Comparison of ENCODE assay signal across 12 mouse cellular contexts in genomic region chr17:88636587-88636986, GRCm38 (mm10). TPM values are rescaled to one million over a fixed set of nuclear protein-coding genes. Genes with fewer than 3 reads are reported as not detected.
DNase-seq lines count a peak whose midpoint lies in the region; ATAC-seq and TF ChIP-seq lines count a peak whose summit lies in the region.
"Had no signal": no experiment of that assay in that cellular context is flagged by ENCODE, and none has a peak within 500 bp of the region (broad histone marks: within the 10 kb centered on the region; RNA-seq: fewer than 3 reads in every experiment).

No protein-coding gene starts in this region.

- no peak for ATAC-seq in hindbrain, embryonic 12.5 days (ENCODE audit: low FRiP score)
- ATAC-seq in midbrain, embryonic 14.5 days (ENCODE audit: low FRiP score, low TSS enrichment): no peak
- ATAC-seq in midbrain, embryonic 13.5 days: no peak

- TF ChIP-seq POLR2A in small intestine, adult 2 months (IDR thresholded peaks at IDR 0.05; ENCODE audit: low read depth, low read length): no peak
- TF ChIP-seq POLR2A in thymus, adult 2 months (IDR thresholded peaks at IDR 0.05; ENCODE audit: control insufficient read depth, extremely low read depth, insufficient read depth, low read length, poor library complexity): no peak

- no peak overlapping the region for H3K27ac ChIP-seq in hindbrain, embryonic 10.5 days
- no peak overlapping the region for H3K27ac ChIP-seq in hindbrain, embryonic 12.5 days
- H3K27ac ChIP-seq in midbrain, embryonic 14.5 days (replicated peaks; ENCODE audit: low read depth, low read length): no peak overlapping the region
- no peak overlapping the region for H3K27ac ChIP-seq in midbrain, embryonic 13.5 days
- no peak overlapping the region for H3K27ac ChIP-seq in small intestine, adult 2 months (ENCODE audit: insufficient read depth, low read depth, low read length)
- no peak overlapping the region for H3K27ac ChIP-seq in thymus, adult 2 months (ENCODE audit: control insufficient read depth, insufficient read depth, low read length)

- no peak overlapping the region for H3K4me3 ChIP-seq in hindbrain, embryonic 10.5 days
- H3K4me3 ChIP-seq in hindbrain, embryonic 12.5 days: no peak overlapping the region
- no peak overlapping the region for H3K4me3 ChIP-seq in midbrain, embryonic 14.5 days (replicated peaks; ENCODE audit: low read depth, low read length)
- no peak overlapping the region for H3K4me3 ChIP-seq in midbrain, embryonic 13.5 days (replicated peaks)
- no peak overlapping the region for H3K4me3 ChIP-seq in small intestine, adult 2 months (ENCODE audit: low read depth, low read length)
- H3K4me3 ChIP-seq in thymus, adult 2 months (ENCODE audit: control insufficient read depth, insufficient read depth, low read length): no peak overlapping the region
- H3K4me3 ChIP-seq: embryonic facial prominence, embryonic 13.5 days had no signal

- H3K9me3 ChIP-seq in hindbrain, embryonic 10.5 days: no peaks in the 10 kb centered on the region
- no peaks in the 10 kb centered on the region for H3K9me3 ChIP-seq in hindbrain, embryonic 12.5 days (replicated peaks)
- no peaks in the 10 kb centered on the region for H3K9me3 ChIP-seq in midbrain, embryonic 14.5 days (ENCODE audit: control insufficient read depth, low read length)
- no peaks in the 10 kb centered on the region for H3K9me3 ChIP-seq in midbrain, embryonic 13.5 days
- H3K9me3 ChIP-seq: embryonic facial prominence, embryonic 13.5 days had no signal

- H3K9ac ChIP-seq in hindbrain, embryonic 12.5 days: no peak overlapping the region
- H3K9ac ChIP-seq in midbrain, embryonic 14.5 days (replicated peaks; ENCODE audit: low read length): no peak overlapping the region
- no peak overlapping the region for H3K9ac ChIP-seq in midbrain, embryonic 13.5 days (replicated peaks)
- H3K9ac ChIP-seq: embryonic facial prominence, embryonic 13.5 days had no signal

- peaks cover 9% of the 10 kb centered on the region for H3K36me3 ChIP-seq in hindbrain, embryonic 10.5 days
- H3K36me3 ChIP-seq in hindbrain, embryonic 12.5 days: no peaks in the 10 kb centered on the region
- H3K36me3 ChIP-seq in midbrain, embryonic 14.5 days (ENCODE audit: control insufficient read depth, insufficient read depth, low read length): no peaks in the 10 kb centered on the region
- no peaks in the 10 kb centered on the region for H3K36me3 ChIP-seq in midbrain, embryonic 13.5 days
- peaks cover 5% of the 10 kb centered on the region; the same call in 1 of the 2 replicates for H3K36me3 ChIP-seq in small intestine, adult 2 months (ENCODE audit: control insufficient read depth, insufficient read depth, low read length)
- H3K36me3 ChIP-seq in thymus, adult 2 months (ENCODE audit: control insufficient read depth, insufficient read depth, low read length): peaks cover 3% of the 10 kb centered on the region; the same call in 1 of the 2 replicates

- H3K4me2 ChIP-seq in hindbrain, embryonic 12.5 days (replicated peaks): no peak overlapping the region
- no peak overlapping the region for H3K4me2 ChIP-seq in midbrain, embryonic 14.5 days (ENCODE audit: low read length)
- H3K4me2 ChIP-seq in midbrain, embryonic 13.5 days (replicated peaks): no peak overlapping the region
- H3K4me2 ChIP-seq: embryonic facial prominence, embryonic 13.5 days had no signal

- peak; percentile 7; the same call in 1 of the 2 replicates for TF ChIP-seq CTCF in small intestine, adult 2 months (IDR thresholded peaks at IDR 0.05; ENCODE audit: extremely low read depth, insufficient read length, insufficient replicate concordance, low read depth, low read length)
- TF ChIP-seq CTCF in thymus, adult 2 months (IDR thresholded peaks at IDR 0.05; ENCODE audit: borderline replicate concordance, control insufficient read depth, extremely low read depth, insufficient read depth, low read length, poor library complexity): no peak

- peaks cover 23% of the 10 kb centered on the region for H3K4me1 ChIP-seq in hindbrain, embryonic 10.5 days (replicated peaks)
- peaks cover 3% of the 10 kb centered on the region; the same call in 1 of the 2 replicates for H3K4me1 ChIP-seq in hindbrain, embryonic 12.5 days
- H3K4me1 ChIP-seq in midbrain, embryonic 14.5 days (ENCODE audit: control insufficient read depth, insufficient read depth, low read length): no peaks in the 10 kb centered on the region
- no peaks in the 10 kb centered on the region for H3K4me1 ChIP-seq in midbrain, embryonic 13.5 days (replicated peaks)
- no peaks in the 10 kb centered on the region for H3K4me1 ChIP-seq in small intestine, adult 2 months (ENCODE audit: control insufficient read depth, insufficient read depth, insufficient read length, low read length)
- H3K4me1 ChIP-seq in thymus, adult 2 months (replicated peaks; ENCODE audit: control insufficient read depth, insufficient read depth, low read length): no peaks in the 10 kb centered on the region

- 29% methylated on average over 12 of the region's 12 CpGs for WGBS in hindbrain, embryonic 10.5 days
- WGBS in hindbrain, embryonic 12.5 days: 28% methylated on average over 12 of the region's 12 CpGs
- WGBS in midbrain, embryonic 14.5 days: 51% methylated on average over 12 of the region's 12 CpGs
- WGBS in midbrain, embryonic 13.5 days: 55% methylated on average over 12 of the region's 12 CpGs
- WGBS in small intestine, adult 2 months: 67% methylated on average over 12 of the region's 12 CpGs
- 93% methylated on average over 12 of the region's 12 CpGs for WGBS in thymus, adult 2 months

- H3K27me3 ChIP-seq in hindbrain, embryonic 10.5 days (ENCODE audit: insufficient read depth, poor library complexity, severe bottlenecking): no peaks in the 10 kb centered on the region
- no peaks in the 10 kb centered on the region for H3K27me3 ChIP-seq in hindbrain, embryonic 12.5 days
- no peaks in the 10 kb centered on the region for H3K27me3 ChIP-seq in midbrain, embryonic 14.5 days (ENCODE audit: control insufficient read depth, insufficient read depth, low read length)
- H3K27me3 ChIP-seq in midbrain, embryonic 13.5 days: no peaks in the 10 kb centered on the region
- no peaks in the 10 kb centered on the region for H3K27me3 ChIP-seq in small intestine, adult 2 months (ENCODE audit: control insufficient read depth, insufficient read depth, low read length)
- no peaks in the 10 kb centered on the region for H3K27me3 ChIP-seq in thymus, adult 2 months (ENCODE audit: control insufficient read depth, insufficient read depth, low read length)
- H3K27me3 ChIP-seq: embryonic facial prominence, embryonic 13.5 days had no signal

- DNase-seq in hindbrain, embryonic 10.5 days (ENCODE audit: low spot score): peak; percentile 47
- DNase-seq in midbrain, embryonic 14.5 days: peak; percentile 22
- peak; percentile 62 for DNase-seq in embryo, embryonic 10.5 days (ENCODE audit: low spot score)
- DNase-seq in thymus, adult 2 months: no peak
- no peak for DNase-seq in spleen, adult 18-20 months
- DNase-seq: lung, postnatal 36 days; thymus, postnatal 25 days had no signal

RNA-seq across cellular contexts. Expression of gene Gtf2a1l, which starts 31.9 kb away (rescaled TPM):
- 0.10 and 0.43 TPM in 2 replicates for polyA plus RNA-seq in hindbrain, embryonic 10.5 days (2016; fragmentation: Nextera tagmentation; extraction: Ambion mirVana)
- 0.72 and 0.87 TPM in 2 replicates for polyA plus RNA-seq in hindbrain, embryonic 12.5 days (2016; fragmentation: Nextera tagmentation; extraction: Ambion mirVana)
- polyA plus RNA-seq in midbrain, embryonic 14.5 days (2014; fragmentation: Nextera tagmentation; extraction: Ambion mirVana): 0.22 TPM in 1 of 2 replicates, not detected in the other
- 0.12 and 0.28 TPM in 2 replicates for polyA plus RNA-seq in midbrain, embryonic 13.5 days (2015; fragmentation: Nextera tagmentation; extraction: Ambion mirVana)
- not detected in 2 replicates for polyA plus RNA-seq in small intestine, adult 2 months (2012; rRNA removed)
- polyA plus RNA-seq in thymus, adult 2 months (2012; rRNA removed): 0.12 TPM in 1 of 2 replicates, not detected in the other
- polyA plus RNA-seq: heart, embryonic 14.5 days had no signal

RNA-seq across cellular contexts. Expression of gene Ston1, which starts 39.1 kb away (rescaled TPM):
- 1.4 and 2.3 TPM in 2 replicates for polyA plus RNA-seq in hindbrain, embryonic 10.5 days (2016; fragmentation: Nextera tagmentation; extraction: Ambion mirVana)
- polyA plus RNA-seq in hindbrain, embryonic 12.5 days (2016; fragmentation: Nextera tagmentation; extraction: Ambion mirVana): 3.1 and 3.4 TPM in 2 replicates
- polyA plus RNA-seq in midbrain, embryonic 14.5 days (2014; fragmentation: Nextera tagmentation; extraction: Ambion mirVana): 1.3 and 1.4 TPM in 2 replicates
- polyA plus RNA-seq in midbrain, embryonic 13.5 days (2015; fragmentation: Nextera tagmentation; extraction: Ambion mirVana): 0.89 and 1.7 TPM in 2 replicates
- polyA plus RNA-seq in small intestine, adult 2 months (2012; rRNA removed): 2.3 and 5.4 TPM in 2 replicates
- polyA plus RNA-seq in thymus, adult 2 months (2012; rRNA removed): 6.5 and 8.8 TPM in 2 replicates

Comparison
In these comparisons a context has a peak if more than half of its experiments do, and no peak if none do; other contexts are left out.
1. DNase-seq: peak in hindbrain, embryonic 10.5 days (single experiment), midbrain, embryonic 14.5 days (single experiment) and embryo, embryonic 10.5 days (single experiment); none in thymus, adult 2 months (single experiment) and spleen, adult 18-20 months (0 of 2).